Mouse (Mus musculus) right cerebral cortex, postnatal 14 days (tissue): ENCODE data around the gene Gpatch8.

Experiments used
- DNase-seq: peaks from one replicate; pipeline ENCODE4 v3.0.0; 2022

The Gpatch8 gene

GRCm38 (mm10) chr11:102495114-102495513 lies 61.1 kb downstream of the Gpatch8 start:
- no peak for DNase-seq

- DNase-seq = no peak
Observed at GRCm38 (mm10) chr11:102494063-102494650, 62.0 kb downstream of the Gpatch8 start.

GRCm38 (mm10) chr11:102493241-102493640 lies 63.0 kb downstream of the Gpatch8 start:
- no peak for DNase-seq

- no peak for DNase-seq
Observed at GRCm38 (mm10) chr11:102487901-102488300, 68.3 kb downstream of the Gpatch8 start.

- DNase-seq = no peak
Observed at GRCm38 (mm10) chr11:102486733-102487386, 69.3 kb downstream of the Gpatch8 start.

- no peak for DNase-seq
Observed at GRCm38 (mm10) chr11:102481779-102482178, 74.4 kb downstream of the Gpatch8 start.

- DNase-seq = no peak
Observed at GRCm38 (mm10) chr11:102480897-102481296, 75.3 kb downstream of the Gpatch8 start.

GRCm38 (mm10) chr11:102480111-102480510 lies 76.1 kb downstream of the Gpatch8 start:
- no peak for DNase-seq

GRCm38 (mm10) chr11:102479581-102479980 lies 76.6 kb downstream of the Gpatch8 start:
- no peak for DNase-seq

- DNase-seq = no peak
Observed at GRCm38 (mm10) chr11:102478671-102479070, 77.5 kb downstream of the Gpatch8 start.

GRCm38 (mm10) chr11:102475027-102475426 lies 81.2 kb downstream of the Gpatch8 start:
- no peak for DNase-seq

- no peak for DNase-seq
Observed at GRCm38 (mm10) chr11:102469648-102470357, 86.4 kb downstream of the Gpatch8 start, which contains the start of gene Itga2b. TSS of gene Itga2b (minus strand) at chr11:102470122.

- peak; percentile 93 for DNase-seq
Observed at GRCm38 (mm10) chr11:102467041-102467631, 89.1 kb downstream of the Gpatch8 start.

GRCm38 (mm10) chr11:102465713-102466436 lies 90.3 kb downstream of the Gpatch8 start:
- peak; percentile 61 for DNase-seq

GRCm38 (mm10) chr11:102464901-102465300 lies 91.3 kb downstream of the Gpatch8 start:
- no peak for DNase-seq

- no peak for DNase-seq
Observed at GRCm38 (mm10) chr11:102461764-102462163, 94.4 kb downstream of the Gpatch8 start.

- no peak for DNase-seq
Observed at GRCm38 (mm10) chr11:102460541-102460940, 95.7 kb downstream of the Gpatch8 start.

- peak; percentile 61 for DNase-seq
Observed at GRCm38 (mm10) chr11:102455740-102456396, 100.3 kb downstream of the Gpatch8 start.

GRCm38 (mm10) chr11:102453131-102453530 lies 103.1 kb downstream of the Gpatch8 start:
- DNase-seq = no peak

- no peak for DNase-seq
Observed at GRCm38 (mm10) chr11:102449043-102450008, 106.9 kb downstream of the Gpatch8 start.

- DNase-seq = no peak
Observed at GRCm38 (mm10) chr11:102448327-102448726, 107.9 kb downstream of the Gpatch8 start.
